ENCODE assay signal across 19 mouse cellular contexts in the genomic region with DNA sequence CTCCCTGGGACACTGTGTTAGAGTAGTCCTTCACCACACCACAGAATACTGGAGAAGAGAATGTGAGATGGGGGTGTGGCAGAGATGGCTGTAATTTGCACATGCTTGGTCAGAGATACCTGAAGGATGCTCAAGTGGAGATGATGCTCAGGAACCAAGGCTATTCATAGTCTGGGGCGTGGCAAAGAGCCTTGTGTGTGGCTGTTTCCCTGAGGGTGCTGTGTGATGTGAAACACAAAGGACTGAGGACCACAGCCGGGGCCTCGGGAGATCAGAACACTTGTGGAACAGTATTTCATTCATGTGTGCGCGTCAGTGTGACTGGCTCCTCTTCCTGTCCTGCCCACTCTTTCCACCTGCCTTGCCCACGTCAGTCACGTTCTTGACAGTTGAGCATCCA. TPM values are rescaled to one million over a fixed set of nuclear protein-coding genes. Genes with fewer than 3 reads are reported as not detected.
"Had no signal": no experiment of that assay in that cellular context is flagged by ENCODE, and none has a peak within 500 bp of the region (broad histone marks: within the 10 kb centered on the region; RNA-seq: fewer than 3 reads in every experiment).

No protein-coding gene starts in this region.

- H3K4me1 ChIP-seq: liver, embryonic 15.5 days; midbrain, embryonic 12.5 days; neural tube, embryonic 12.5 days; stomach, embryonic 15.5 days had no signal

- DNase-seq: liver, postnatal 0 days; lung, adult 2 months; lung, postnatal 14 days; midbrain, embryonic 14.5 days; right cerebral cortex, postnatal 14 days had no signal

- H3K9ac ChIP-seq: liver, embryonic 15.5 days; liver, postnatal 0 days; lung, embryonic 15.5 days; midbrain, embryonic 12.5 days; neural tube, embryonic 12.5 days; stomach, embryonic 15.5 days had no signal

- ATAC-seq: liver, postnatal 0 days; lung, postnatal 0 days had no signal

- H3K27ac ChIP-seq: liver, embryonic 15.5 days; lung, embryonic 15.5 days; macrophage; midbrain, embryonic 12.5 days; neural tube, embryonic 12.5 days; stomach, embryonic 15.5 days; stomach, postnatal 0 days had no signal

- H3K27me3 ChIP-seq: neural tube, embryonic 12.5 days; stomach, embryonic 15.5 days had no signal

- H3K4me3 ChIP-seq: liver, embryonic 15.5 days; lung, embryonic 15.5 days; megakaryocyte, embryonic 14.5 days; midbrain, embryonic 12.5 days; neural tube, embryonic 12.5 days; stomach, embryonic 15.5 days had no signal

- H3K9me3 ChIP-seq: liver, embryonic 15.5 days; lung, embryonic 15.5 days; megakaryocyte, embryonic 14.5 days; midbrain, embryonic 12.5 days; neural tube, embryonic 12.5 days; stomach, embryonic 15.5 days had no signal

- H3K36me3 ChIP-seq: liver, embryonic 15.5 days; lung, embryonic 15.5 days; midbrain, embryonic 12.5 days; neural tube, embryonic 12.5 days; stomach, embryonic 15.5 days had no signal

- H3K4me2 ChIP-seq: liver, embryonic 15.5 days; lung, embryonic 15.5 days; midbrain, embryonic 12.5 days; neural tube, embryonic 12.5 days; stomach, embryonic 15.5 days had no signal

RNA-seq across cellular contexts. Expression of a gene that starts 6.5 kb away (rescaled TPM):
- total RNA-seq: megakaryocyte progenitor cell, adult 5-6 weeks; monocyte, adult 5-6 weeks had no signal

RNA-seq across cellular contexts. Expression of a gene that starts 44.2 kb away (rescaled TPM):
- total RNA-seq: megakaryocyte progenitor cell, adult 5-6 weeks; monocyte, adult 5-6 weeks; neutrophil, adult 5-6 weeks had no signal
- polyA plus RNA-seq: liver, embryonic 15.5 days; liver, postnatal 0 days; lung, embryonic 15.5 days; lung, postnatal 0 days; macrophage; midbrain, embryonic 12.5 days; midbrain, embryonic 14.5 days; neural tube, embryonic 12.5 days; testis, adult 2 months; urinary bladder, adult 2 months had no signal
